Mouse (Mus musculus) telencephalon, adult 2 months (tissue): ENCODE data around the gene Rtl10.

Experiments
- DNase-seq: peaks from one replicate; pipeline ENCODE4 v3.0.0-alpha.2; 2011; ENCODE audit warnings: low read depth, low spot score

The Rtl10 gene

GRCm38 (mm10) chr16:18498558-18498990 lies at the start of gene Rtl10, which contains the start of gene Gnb1l:
Gene Rtl10, plus strand, starts transcription at chr16:18498901.
Gene Gnb1l, plus strand, starts transcription at chr16:18498713.
- DNase-seq, result peak; percentile 90

GRCm38 (mm10) chr16:18449005-18449404 lies 49.7 kb upstream of the Rtl10 start:
- no peak for DNase-seq

GRCm38 (mm10) chr16:18451486-18452181 lies 47.1 kb upstream of the Rtl10 start:
- DNase-seq, result peak; percentile 68

- peak; percentile 60 for DNase-seq
These were observed 46.3 kb upstream of the Rtl10 start for GRCm38 (mm10) chr16:18452361-18452862.

- no peak for DNase-seq
These were observed 44.9 kb upstream of the Rtl10 start for GRCm38 (mm10) chr16:18453846-18454245.

GRCm38 (mm10) chr16:18455407-18455806 lies 43.3 kb upstream of the Rtl10 start:
- DNase-seq, result no peak

GRCm38 (mm10) chr16:18458661-18459060 lies 40.0 kb upstream of the Rtl10 start:
- no peak for DNase-seq

- no peak for DNase-seq
These were observed 39.3 kb upstream of the Rtl10 start for GRCm38 (mm10) chr16:18459335-18459954.

- DNase-seq, result no peak
These were observed 38.7 kb upstream of the Rtl10 start for GRCm38 (mm10) chr16:18459955-18460370.

GRCm38 (mm10) chr16:18460826-18461225 lies 37.9 kb upstream of the Rtl10 start:
- DNase-seq, result no peak

- DNase-seq, result no peak
These were observed 36.7 kb upstream of the Rtl10 start for GRCm38 (mm10) chr16:18462031-18462430.

- DNase-seq, result no peak
These were observed 36.1 kb upstream of the Rtl10 start for GRCm38 (mm10) chr16:18462598-18462997.

GRCm38 (mm10) chr16:18464271-18464670 lies 34.4 kb upstream of the Rtl10 start:
- DNase-seq, result no peak

- no peak for DNase-seq
These were observed 27.9 kb upstream of the Rtl10 start for GRCm38 (mm10) chr16:18470829-18471228.

GRCm38 (mm10) chr16:18471381-18471955 lies 27.2 kb upstream of the Rtl10 start:
- no peak for DNase-seq

GRCm38 (mm10) chr16:18471976-18472375 lies 26.7 kb upstream of the Rtl10 start:
- DNase-seq, result no peak

- no peak for DNase-seq
These were observed 26.3 kb upstream of the Rtl10 start for GRCm38 (mm10) chr16:18472416-18472815.

- no peak for DNase-seq
These were observed 25.7 kb upstream of the Rtl10 start for GRCm38 (mm10) chr16:18472976-18473375.

GRCm38 (mm10) chr16:18474021-18474420 lies 24.7 kb upstream of the Rtl10 start:
- DNase-seq, result no peak

GRCm38 (mm10) chr16:18477996-18478395 lies 20.7 kb upstream of the Rtl10 start:
- no peak for DNase-seq

GRCm38 (mm10) chr16:18479667-18480066 lies 19.0 kb upstream of the Rtl10 start:
- DNase-seq, result no peak

- DNase-seq, result no peak
These were observed 17.7 kb upstream of the Rtl10 start for GRCm38 (mm10) chr16:18480933-18481485.
